Mouse (Mus musculus) kidney, postnatal 0 days (tissue): ENCODE measurements at regions not wholly inside any gene's neighbourhood (a gene's known extent, or its start where the extent isn't known, plus 50 kb on each side); places are given as distances from the start of the nearest gene placed in this dataset.

Source experiments
- ATAC-seq: fragments of 200-750 bp; cut with Nextera tagmentation; replicated peaks from 2 replicates; pipeline ENCODE4 v1.8.0; 2017; ENCODE audit warnings: low read depth, moderate number of reproducible peaks, moderate TSS enrichment, moderate library complexity; ENCODE audit not compliant: low FRiP score
- DNase-seq: peaks from one replicate; pipeline ENCODE4 v3.0.0-alpha.2; 2016; ENCODE audit warnings: low spot score
- H3K27ac ChIP-seq: fragments of 300-500 bp; sonication (generic); 2 replicates; pipeline ENCODE4 v1.5.1; 2014; ENCODE audit warnings: mild to moderate bottlenecking
- H3K27me3 ChIP-seq: fragments of 300-500 bp; sonication (generic); 2 replicates; pipeline ENCODE4 v1.6.1; 2014; ENCODE audit warnings: low read length, mixed read lengths; ENCODE audit not compliant: insufficient read depth
- H3K36me3 ChIP-seq: fragments of 300-500 bp; sonication (generic); 2 replicates; pipeline ENCODE4 v1.6.1; 2014; ENCODE audit warnings: low read length, mixed read lengths; ENCODE audit not compliant: insufficient read depth
- H3K4me1 ChIP-seq: fragments of 300-500 bp; sonication (generic); replicated peaks from 2 replicates; pipeline ENCODE4 v1.6.1; 2014; ENCODE audit warnings: antibody characterized with exemption, low read length, mixed read lengths; ENCODE audit not compliant: insufficient read depth
- H3K4me2 ChIP-seq: fragments of 300-500 bp; sonication (generic); 2 replicates; pipeline ENCODE4 v1.6.1; 2014; ENCODE audit warnings: mild to moderate bottlenecking, low read length, moderate library complexity, mixed read lengths
- H3K4me3 ChIP-seq: fragments of 300-500 bp; sonication (generic); replicated peaks from 2 replicates; pipeline ENCODE4 v1.5.1; 2014; ENCODE audit warnings: low read depth, low read length
- H3K9ac ChIP-seq: fragments of 300-500 bp; sonication (generic); 2 replicates; pipeline ENCODE4 v1.6.1; 2014; ENCODE audit warnings: low read depth, low read length
- H3K9me3 ChIP-seq: fragments of 300-500 bp; sonication (generic); replicated peaks from 2 replicates; pipeline ENCODE4 v1.6.1; 2016; ENCODE audit warnings: low read length, inconsistent platforms, mixed read lengths
- CTCF ChIP-seq: IDR thresholded peaks from 2 replicates; pipeline ENCODE4 v1.5.1; 2016; ENCODE audit warnings: antibody characterized with exemption, low read depth, mild to moderate bottlenecking, moderate library complexity
- WGBS: fragments of 180-500 bp; shearing (Covaris S2); extraction: QIAGEN DNeasy Blood & Tissue Kit; methylation state at CpG from one replicate; pipeline ENCODE4 v1.1.7; 2014; 5-methylcytosine and 5-hydroxymethylcytosine counted together

DNA sequence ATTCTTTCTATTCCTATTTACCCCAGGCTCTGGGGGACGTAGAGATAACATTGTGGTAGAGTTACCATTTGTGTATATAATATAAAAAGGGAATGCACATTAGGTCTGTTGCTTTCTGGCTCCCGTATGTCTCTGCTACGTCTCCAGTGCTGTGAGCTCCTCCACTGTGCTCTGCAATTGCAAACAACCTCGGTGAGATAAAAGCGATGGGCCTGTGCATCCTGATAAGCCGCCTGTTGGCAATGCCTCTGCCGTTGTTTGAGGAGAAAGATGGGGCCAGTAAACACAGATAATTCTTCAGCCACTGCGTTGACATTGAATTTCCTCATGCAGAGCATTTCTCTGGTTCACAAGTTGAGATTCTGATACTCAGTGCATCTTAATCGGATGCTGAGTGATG is 424.9 kb downstream of the Cbln4 start:
- Histone ChIP-seq H3K9ac (no peak overlapping the region), H3K36me3 (no peaks in the 10 kb centered on the region), H3K27ac (no peak overlapping the region), H3K4me2 (no peak overlapping the region), H3K4me3 (no peak overlapping the region), H3K9me3 (no peaks in the 10 kb centered on the region), H3K4me1 (no peaks in the 10 kb centered on the region), H3K27me3 (no peaks in the 10 kb centered on the region)
- 81% methylated on average over 9 of the region's 9 CpGs for WGBS
- DNase-seq (no peak), ATAC-seq (no peak)
- TF ChIP-seq CTCF, result no peak

DNA sequence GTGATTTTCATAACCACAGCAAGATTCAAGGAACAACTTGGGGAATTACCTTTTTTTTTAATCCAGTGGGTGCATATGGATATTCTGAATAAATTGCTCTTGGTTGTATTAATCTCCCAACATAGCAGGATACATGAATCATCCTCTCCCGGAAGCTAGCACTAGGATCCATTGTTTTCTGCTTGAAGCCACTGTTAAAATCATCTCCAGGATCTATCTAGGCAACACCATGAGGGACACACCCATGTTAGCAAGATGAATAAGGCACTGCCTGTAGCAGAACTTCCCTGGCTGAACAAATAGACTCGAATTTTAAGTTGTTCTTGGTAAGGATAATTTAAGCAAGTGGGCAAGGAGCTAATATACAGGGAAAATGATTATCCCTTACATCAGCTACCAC is 427.8 kb downstream of the Cbln4 start:
- Histone ChIP-seq H3K36me3 (no peaks in the 10 kb centered on the region), H3K4me2 (no peak overlapping the region), H3K27me3 (no peaks in the 10 kb centered on the region), H3K4me3 (no peak overlapping the region), H3K9me3 (no peaks in the 10 kb centered on the region), H3K4me1 (no peaks in the 10 kb centered on the region), H3K9ac (no peak overlapping the region), H3K27ac (no peak overlapping the region)
- 65% methylated on average over 2 of the region's 2 CpGs for WGBS
- no peak for ATAC-seq
- DNase-seq, result peak; percentile 47
- no peak for TF ChIP-seq CTCF

DNA sequence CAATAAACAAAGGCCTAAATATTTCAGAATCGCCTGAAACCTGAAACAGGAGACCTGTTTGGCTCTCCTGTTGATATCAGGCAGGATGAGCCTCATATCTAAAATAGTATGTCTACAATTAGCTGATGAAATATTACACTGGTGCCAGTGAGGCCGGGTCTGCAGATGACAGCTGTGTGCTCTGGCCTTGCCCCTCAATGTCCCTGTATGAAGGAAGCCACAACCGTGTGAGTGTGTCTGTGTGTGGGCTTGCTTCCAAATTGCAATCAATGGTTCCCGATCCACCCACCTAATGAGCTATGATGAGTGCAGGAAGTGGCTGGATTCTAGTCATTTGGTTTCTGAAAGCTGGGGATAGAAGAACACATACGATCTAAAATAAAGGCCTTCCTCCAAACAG is 438.2 kb downstream of the Cbln4 start:
- ATAC-seq (no peak), DNase-seq (no peak)
- no peak overlapping the region for H3K4me3 ChIP-seq
- no peaks in the 10 kb centered on the region for H3K4me1 ChIP-seq
- H3K9me3 ChIP-seq, result no peaks in the 10 kb centered on the region
- H3K27me3 ChIP-seq, result no peaks in the 10 kb centered on the region
- H3K9ac ChIP-seq, result no peak overlapping the region
- WGBS, result 52% methylated on average over 5 of the region's 5 CpGs
- no peak overlapping the region for H3K27ac ChIP-seq
- no peaks in the 10 kb centered on the region for H3K36me3 ChIP-seq
- no peak overlapping the region for H3K4me2 ChIP-seq
- TF ChIP-seq CTCF, result no peak

DNA sequence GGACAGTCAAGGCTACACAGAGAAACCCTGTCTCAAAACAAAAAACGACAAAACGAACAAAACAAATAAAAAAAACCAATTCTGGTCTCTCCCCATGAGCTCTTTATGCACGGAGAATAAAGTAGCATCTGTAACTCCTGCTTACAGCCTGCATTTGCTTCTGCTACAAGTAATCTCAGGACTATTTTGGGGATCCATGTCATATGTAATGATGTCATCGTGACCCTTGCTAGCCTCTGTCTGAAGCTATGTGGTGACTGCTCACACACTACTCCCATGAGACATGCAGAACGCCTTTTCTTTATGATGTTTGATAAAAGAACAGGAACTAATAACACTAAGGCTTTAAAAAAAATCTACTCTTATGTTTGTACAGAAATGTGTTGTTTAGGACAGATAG is 448.0 kb downstream of the Cbln4 start:
- no peak overlapping the region for H3K27ac ChIP-seq
- H3K9ac ChIP-seq, result no peak overlapping the region
- WGBS, result 81% methylated on average over 5 of the region's 5 CpGs
- H3K4me3 ChIP-seq, result no peak overlapping the region
- H3K27me3 ChIP-seq, result no peaks in the 10 kb centered on the region
- no peaks in the 10 kb centered on the region for H3K36me3 ChIP-seq
- TF ChIP-seq CTCF, result no peak
- no peaks in the 10 kb centered on the region for H3K4me1 ChIP-seq
- DNase-seq (no peak), ATAC-seq (no peak)
- H3K9me3 ChIP-seq, result no peaks in the 10 kb centered on the region
- no peak overlapping the region for H3K4me2 ChIP-seq

DNA sequence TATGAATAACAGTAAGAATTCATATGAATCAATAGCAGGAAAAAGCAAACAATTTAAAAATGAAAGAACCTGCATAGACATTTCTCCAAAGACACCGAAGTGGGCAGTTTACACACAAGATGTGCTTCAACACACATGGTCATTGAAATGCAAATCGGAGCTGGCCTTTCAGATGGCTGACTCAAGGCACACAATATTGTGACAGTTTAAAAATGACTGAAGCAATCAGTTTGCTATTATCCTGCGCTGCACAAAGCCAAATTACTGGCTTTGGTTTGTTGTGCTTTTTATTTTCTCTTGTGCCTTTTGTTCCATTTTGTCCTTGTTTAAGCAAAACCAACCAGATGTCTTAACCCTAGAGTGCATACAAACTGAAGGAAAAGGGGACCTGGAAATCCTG is 449.4 kb downstream of the Cbln4 start:
- Histone ChIP-seq H3K4me2 (no peak overlapping the region), H3K4me1 (no peaks in the 10 kb centered on the region), H3K36me3 (no peaks in the 10 kb centered on the region), H3K9ac (no peak overlapping the region), H3K27me3 (no peaks in the 10 kb centered on the region), H3K4me3 (no peak overlapping the region), H3K9me3 (no peaks in the 10 kb centered on the region), H3K27ac (no peak overlapping the region)
- DNase-seq (no peak), ATAC-seq (no peak)
- TF ChIP-seq CTCF, result no peak
- 85% methylated on average over 3 of the region's 3 CpGs for WGBS

DNA sequence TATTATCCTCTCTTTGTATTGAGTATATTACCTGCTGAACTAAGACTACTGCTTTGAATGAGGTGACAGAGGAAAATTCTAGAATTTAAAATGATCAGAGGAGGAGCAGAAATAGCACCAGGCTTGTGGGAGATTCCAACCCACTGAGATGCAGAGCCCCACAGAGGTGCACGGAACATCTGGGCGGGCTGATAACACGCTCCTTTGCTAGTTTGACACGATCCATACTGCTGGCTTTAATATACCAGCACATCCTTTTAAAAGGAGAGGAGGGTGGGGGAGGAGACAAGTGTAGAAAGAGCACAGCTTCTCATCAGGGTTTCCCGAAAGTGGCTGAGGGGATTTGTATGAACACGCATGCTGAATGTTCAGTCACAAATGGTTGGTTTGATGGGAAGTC is 451.0 kb downstream of the Cbln4 start:
- no peaks in the 10 kb centered on the region for H3K36me3 ChIP-seq
- DNase-seq, result no peak
- H3K9ac ChIP-seq, result no peak overlapping the region
- H3K4me2 ChIP-seq, result no peak overlapping the region
- 80% methylated on average over 6 of the region's 6 CpGs for WGBS
- no peak for TF ChIP-seq CTCF
- H3K4me3 ChIP-seq, result no peak overlapping the region
- no peaks in the 10 kb centered on the region for H3K4me1 ChIP-seq
- H3K27ac ChIP-seq, result no peak overlapping the region
- ATAC-seq, result no peak
- no peaks in the 10 kb centered on the region for H3K27me3 ChIP-seq
- H3K9me3 ChIP-seq, result no peaks in the 10 kb centered on the region

DNA sequence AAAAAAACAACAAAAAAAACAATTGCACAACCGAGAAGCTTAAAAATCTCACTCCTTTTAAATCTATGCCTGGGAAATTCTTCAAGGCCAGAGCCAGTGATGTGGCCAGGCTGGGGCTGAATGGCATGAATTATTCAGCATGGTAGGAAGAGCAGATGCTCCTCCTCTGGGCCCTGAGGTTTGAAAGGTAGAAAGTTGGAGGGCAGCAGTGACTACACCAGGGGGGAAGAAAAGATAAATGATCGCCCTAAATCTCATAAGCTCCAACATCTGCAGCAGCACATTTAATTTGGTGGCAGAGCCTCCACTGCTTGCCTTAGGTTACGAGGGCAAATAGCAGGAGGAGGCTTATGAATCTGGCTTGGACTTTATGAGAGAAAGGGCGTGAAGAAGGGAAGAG is 455.1 kb downstream of the Cbln4 start:
- TF ChIP-seq CTCF, result no peak
- 53% methylated on average over 4 of the region's 4 CpGs for WGBS
- H3K9ac ChIP-seq, result no peak overlapping the region
- H3K36me3 ChIP-seq, result no peaks in the 10 kb centered on the region
- ATAC-seq, result no peak
- H3K4me3 ChIP-seq, result no peak overlapping the region
- H3K9me3 ChIP-seq, result no peaks in the 10 kb centered on the region
- no peak overlapping the region for H3K27ac ChIP-seq
- H3K4me2 ChIP-seq, result no peak overlapping the region
- H3K27me3 ChIP-seq, result no peaks in the 10 kb centered on the region
- no peak for DNase-seq
- no peaks in the 10 kb centered on the region for H3K4me1 ChIP-seq
